Mouse (Mus musculus): ENCODE data around the gene Csrp3. TPM values are rescaled to one million over a fixed set of nuclear protein-coding genes. Genes with fewer than 3 reads are reported as not detected.

The Csrp3 gene
- total and polyA plus RNA-seq, 3 experiments: 1.7 to 2.3 TPM; not detected in 1

- DNase-seq (ENCODE audit: extremely low read depth): no peak
- Histone ChIP-seq H3K4me3 (replicated peaks in 1 of 3; ENCODE audit: low read depth in 2 of 3, low read length in 2 of 3, poor library complexity in 1 of 3) (no peak overlapping the region), H3K4me1 (ENCODE audit: control insufficient read depth in 1 of 2, insufficient read depth in 2 of 2) (no peaks in the 10 kb centered on the region), H3K4me2 (ENCODE audit: insufficient read depth, low read depth, poor library complexity, severe bottlenecking) (no peak overlapping the region), H3K9me3 (replicated peaks; ENCODE audit: low read length) (no peaks in the 10 kb centered on the region), H3K36me3 (replicated peaks in 1 of 2; ENCODE audit: control insufficient read depth in 1 of 2, insufficient read depth in 1 of 2, low read length in 1 of 2) (no peaks in the 10 kb centered on the region), H3K27ac (ENCODE audit: insufficient read depth, low read depth) (no peak overlapping the region), H3K27me3 (replicated peaks) (peaks cover 64% of the 10 kb centered on the region), H3K9ac (ENCODE audit: insufficient read depth, low read depth) (no peak overlapping the region), H3K79me2 (replicated peaks; ENCODE audit: control insufficient read depth, extremely low read depth, insufficient read depth, poor library complexity, severe bottlenecking) (no peaks in the 10 kb centered on the region)
- TF ChIP-seq MXI1 (IDR thresholded peaks at IDR 0.05; ENCODE audit: low read depth, low read length) (no peak), GABPA (IDR thresholded peaks at IDR 0.05; ENCODE audit: insufficient replicate concordance, low read depth, low read length) (no peak), MAFK (IDR thresholded peaks at IDR 0.05; ENCODE audit: insufficient replicate concordance, low read length) (no peak), MAZ (IDR thresholded peaks at IDR 0.05; ENCODE audit: low read depth, low read length) (no peak), PAX5 (IDR thresholded peaks at IDR 0.05; ENCODE audit: low read length) (no peak), CHD1 (IDR thresholded peaks at IDR 0.05; ENCODE audit: low read depth, low read length) (no peak), UBTF (IDR thresholded peaks at IDR 0.05; ENCODE audit: low read depth, low read length) (no peak)
- dilution Hi-C loops (cut with MboI; ENCODE audit: extremely low pct_ligation_motif_present, extremely low pct_unique_long_range_greater_than_20kb, low sequenced_read_pairs): no loop called here
- in situ Hi-C loops (cut with MboI; ENCODE audit: low pct_ligation_motif_present, low pct_unique_long_range_greater_than_20kb, low sequenced_read_pairs): loop anchor here (5.0 kb wide), 1 partner anchor 39 kb away; no protein-coding TSS in a partner anchor
Measured at GRCm38 (mm10) chr7:48888751-48889150, 40.9 kb upstream of the Csrp3 start.

GRCm38 (mm10) chr7:48887973-48888372 lies 40.1 kb upstream of the Csrp3 start:
- no peak overlapping the region for H3K4me2 ChIP-seq (ENCODE audit: insufficient read depth, low read depth, poor library complexity, severe bottlenecking)
- no peaks in the 10 kb centered on the region for H3K9me3 ChIP-seq (replicated peaks; ENCODE audit: low read length)
- H3K4me3 ChIP-seq (replicated peaks in 1 of 3; ENCODE audit: low read depth in 2 of 3, low read length in 2 of 3, poor library complexity in 1 of 3): no peak overlapping the region
- in situ Hi-C loops (cut with MboI; ENCODE audit: low pct_ligation_motif_present, low pct_unique_long_range_greater_than_20kb, low sequenced_read_pairs) (loop anchor here (5.0 kb wide), 1 partner anchor 39 kb away; no protein-coding TSS in a partner anchor), dilution Hi-C loops (cut with MboI; ENCODE audit: extremely low pct_ligation_motif_present, extremely low pct_unique_long_range_greater_than_20kb, low sequenced_read_pairs) (no loop called here)
- no peaks in the 10 kb centered on the region for H3K36me3 ChIP-seq (replicated peaks in 1 of 2; ENCODE audit: control insufficient read depth in 1 of 2, insufficient read depth in 1 of 2, low read length in 1 of 2)
- TF ChIP-seq MAZ (IDR thresholded peaks at IDR 0.05; ENCODE audit: low read depth, low read length) (no peak), RCOR1 (conservative IDR thresholded peaks at IDR 0.05; ENCODE audit: low read depth, low read length) (no peak), JUND (conservative IDR thresholded peaks at IDR 0.05; ENCODE audit: low read depth, low read length) (no peak), EP300 (IDR thresholded peaks at IDR 0.05; ENCODE audit: low read length) (no peak)
- H3K27me3 ChIP-seq (replicated peaks): peaks cover 69% of the 10 kb centered on the region
- H3K4me1 ChIP-seq (ENCODE audit: control insufficient read depth in 1 of 2, insufficient read depth in 2 of 2): no peaks in the 10 kb centered on the region
- no peak for DNase-seq (ENCODE audit: extremely low read depth)
- no peak overlapping the region for H3K9ac ChIP-seq (ENCODE audit: insufficient read depth, low read depth)
- no peaks in the 10 kb centered on the region for H3K79me2 ChIP-seq (replicated peaks; ENCODE audit: control insufficient read depth, extremely low read depth, insufficient read depth, poor library complexity, severe bottlenecking)
- H3K27ac ChIP-seq (ENCODE audit: insufficient read depth, low read depth): no peak overlapping the region

- Histone ChIP-seq H3K79me2 (replicated peaks; ENCODE audit: control insufficient read depth, extremely low read depth, insufficient read depth, poor library complexity, severe bottlenecking) (no peaks in the 10 kb centered on the region; the same call in 1 of the 2 replicates), H3K9ac (ENCODE audit: insufficient read depth, low read depth) (no peak overlapping the region), H3K4me3 (replicated peaks in 1 of 3; ENCODE audit: low read depth in 2 of 3, low read length in 2 of 3, poor library complexity in 1 of 3) (no peak overlapping the region), H3K9me3 (replicated peaks; ENCODE audit: low read length) (no peaks in the 10 kb centered on the region), H3K4me1 (ENCODE audit: control insufficient read depth in 1 of 2, insufficient read depth in 2 of 2) (peaks cover 4 to 10% of the 10 kb centered on the region in 2 experiments; a peak in 3 of 4 replicates), H3K27me3 (replicated peaks) (peaks cover 70% of the 10 kb centered on the region), H3K4me2 (ENCODE audit: insufficient read depth, low read depth, poor library complexity, severe bottlenecking) (no peak overlapping the region), H3K27ac (ENCODE audit: insufficient read depth, low read depth) (no peak overlapping the region), H3K36me3 (replicated peaks in 1 of 2; ENCODE audit: control insufficient read depth in 1 of 2, insufficient read depth in 1 of 2, low read length in 1 of 2) (no peaks in the 10 kb centered on the region)
- dilution Hi-C loops (cut with MboI; ENCODE audit: extremely low pct_ligation_motif_present, extremely low pct_unique_long_range_greater_than_20kb, low sequenced_read_pairs) (no loop called here), in situ Hi-C loops (cut with MboI; ENCODE audit: low pct_ligation_motif_present, low pct_unique_long_range_greater_than_20kb, low sequenced_read_pairs) (no loop called here)
- TF ChIP-seq MEF2A (IDR thresholded peaks at IDR 0.05; ENCODE audit: borderline replicate concordance, low read depth, low read length): no peak
- TF ChIP-seq CHD2 (IDR thresholded peaks at IDR 0.05; ENCODE audit: low read length): no peak
- TF ChIP-seq MAX (IDR thresholded peaks at IDR 0.05; ENCODE audit: low read length): no peak
- TF ChIP-seq MAZ (IDR thresholded peaks at IDR 0.05; ENCODE audit: low read depth, low read length): no peak
- no peak for TF ChIP-seq SIN3A (IDR thresholded peaks at IDR 0.05; ENCODE audit: low read length)
- no peak for TF ChIP-seq TBP (conservative IDR thresholded peaks at IDR 0.05; ENCODE audit: low read depth, low read length)
- no peak for TF ChIP-seq UBTF (IDR thresholded peaks at IDR 0.05; ENCODE audit: low read depth, low read length)
- no peak for TF ChIP-seq CHD1 (IDR thresholded peaks at IDR 0.05; ENCODE audit: low read depth, low read length)
- TF ChIP-seq GABPA (IDR thresholded peaks at IDR 0.05; ENCODE audit: insufficient replicate concordance, low read depth, low read length): no peak
- no peak for DNase-seq (ENCODE audit: extremely low read depth)
Measured at GRCm38 (mm10) chr7:48884266-48884611, 36.4 kb upstream of the Csrp3 start.

Measured in CH12.LX (cell line).